Mouse (Mus musculus) naive thymus-derived CD4-positive, alpha-beta T cell, adult 2 months (primary cell): ENCODE data around the gene Cd274.

Experiments used
- DNase-seq: peaks from one replicate; pipeline ENCODE4 v3.0.0-alpha.2; 2011; ENCODE audit warnings: low read depth

Gene Cd274

DNA sequence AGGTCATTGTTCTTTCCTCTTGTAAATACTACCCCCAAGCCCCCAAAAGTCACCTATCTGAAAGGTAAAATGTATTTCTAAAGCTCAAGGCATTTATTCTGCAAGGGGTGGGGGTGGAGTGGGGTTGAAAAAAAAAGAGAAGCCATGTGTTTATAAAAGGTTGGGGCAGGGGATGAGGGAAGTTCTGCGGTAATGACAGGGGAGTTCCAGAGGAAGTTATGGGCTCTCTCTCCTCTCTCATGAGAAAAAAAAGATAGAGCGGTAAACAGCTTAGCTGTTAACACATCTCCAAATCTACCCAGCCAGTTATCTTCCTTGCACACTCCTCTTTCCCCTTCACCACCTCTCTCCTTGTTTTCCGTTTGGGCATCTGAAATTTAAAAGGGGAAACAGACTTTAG is 63.7 kb downstream of the Cd274 start:
- peak; percentile 81 for DNase-seq

DNA sequence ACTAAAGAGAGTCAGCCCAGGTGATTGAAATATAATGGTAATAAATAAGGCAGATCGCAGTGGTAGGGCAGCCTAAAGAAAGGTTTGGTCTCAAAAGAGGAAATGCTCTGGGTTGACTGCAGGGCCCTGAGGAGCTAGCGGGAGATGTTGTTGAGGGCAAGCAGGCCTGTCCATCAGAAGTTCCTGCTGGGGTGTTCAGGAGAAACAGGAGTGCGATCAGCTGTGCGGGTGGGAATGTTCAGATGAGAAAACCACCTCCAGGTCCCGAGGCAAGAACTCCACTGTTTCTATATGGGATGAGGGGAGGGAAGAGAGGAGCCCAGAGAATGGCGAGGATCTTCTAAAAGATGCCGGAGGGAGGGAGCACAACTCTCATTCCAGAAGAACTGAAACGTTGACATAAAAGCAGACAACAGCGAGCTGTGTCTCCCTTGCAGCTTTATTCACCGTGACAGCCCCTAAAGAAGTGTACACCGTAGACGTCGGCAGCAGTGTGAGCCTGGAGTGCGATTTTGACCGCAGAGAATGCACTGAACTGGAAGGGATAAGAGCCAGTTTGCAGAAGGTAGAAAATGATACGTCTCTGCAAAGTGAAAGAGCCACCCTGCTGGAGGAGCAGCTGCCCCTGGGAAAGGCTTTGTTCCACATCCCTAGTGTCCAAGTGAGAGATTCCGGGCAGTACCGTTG is 69.7 kb downstream of the Cd274 start:
- DNase-seq: no peak
